Mouse (Mus musculus): Measurements from ENCODE around the gene 7530416G11Rik. TPM values are rescaled to one million over a fixed set of nuclear protein-coding genes. Genes with fewer than 3 reads are reported as not detected.

The 7530416G11Rik gene
- polyA plus RNA-seq, 1 experiment from 2014 or later: not detected

DNA sequence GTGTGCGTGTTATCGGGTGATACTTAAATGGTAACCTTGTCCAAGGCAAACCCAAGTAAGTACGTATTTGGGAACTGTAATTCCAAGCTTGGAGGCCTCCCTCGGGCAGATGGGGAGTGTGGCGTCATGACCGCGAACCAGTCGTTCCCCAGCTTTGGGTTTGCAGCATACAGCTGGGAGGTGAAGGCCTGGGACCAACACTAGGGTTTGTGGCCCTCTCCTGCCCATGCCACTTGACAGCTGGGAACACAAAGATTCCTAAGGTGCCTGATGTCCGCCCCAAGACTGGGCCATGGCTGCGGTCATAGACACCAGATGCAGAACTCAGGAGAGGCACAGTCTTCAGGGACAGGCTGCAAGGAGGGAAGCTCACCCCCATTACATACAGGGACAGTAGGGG is 2.8 kb downstream of the 7530416G11Rik start:
- DNase-seq (ENCODE audit: low spot score): no peak
- no peaks in the 10 kb centered on the region for H3K36me3 ChIP-seq (replicated peaks; ENCODE audit: control insufficient read depth, insufficient read depth, low read depth, low read length)
- no peaks in the 10 kb centered on the region for H3K27me3 ChIP-seq (ENCODE audit: control insufficient read depth, insufficient read depth, low read length)
- no peaks in the 10 kb centered on the region for H3K9me3 ChIP-seq (replicated peaks; ENCODE audit: control insufficient read depth, low read length)
- H3K4me3 ChIP-seq (ENCODE audit: low read depth, low read length): no peak overlapping the region
- 81% methylated on average over 10 of the region's 10 CpGs for WGBS
- H3K4me1 ChIP-seq (ENCODE audit: control insufficient read depth, insufficient read depth, low read length): peaks cover 4% of the 10 kb centered on the region; the same call in 1 of the 2 replicates
- H3K9ac ChIP-seq (replicated peaks; ENCODE audit: low read length): no peak overlapping the region
- H3K27ac ChIP-seq (replicated peaks; ENCODE audit: low read depth, low read length): no peak overlapping the region
- ATAC-seq (replicated peaks; ENCODE audit: insufficient number of reproducible peaks, low FRiP score, low TSS enrichment, low read depth): no peak
- no peak overlapping the region for H3K4me2 ChIP-seq (ENCODE audit: low read depth, low read length)

DNA sequence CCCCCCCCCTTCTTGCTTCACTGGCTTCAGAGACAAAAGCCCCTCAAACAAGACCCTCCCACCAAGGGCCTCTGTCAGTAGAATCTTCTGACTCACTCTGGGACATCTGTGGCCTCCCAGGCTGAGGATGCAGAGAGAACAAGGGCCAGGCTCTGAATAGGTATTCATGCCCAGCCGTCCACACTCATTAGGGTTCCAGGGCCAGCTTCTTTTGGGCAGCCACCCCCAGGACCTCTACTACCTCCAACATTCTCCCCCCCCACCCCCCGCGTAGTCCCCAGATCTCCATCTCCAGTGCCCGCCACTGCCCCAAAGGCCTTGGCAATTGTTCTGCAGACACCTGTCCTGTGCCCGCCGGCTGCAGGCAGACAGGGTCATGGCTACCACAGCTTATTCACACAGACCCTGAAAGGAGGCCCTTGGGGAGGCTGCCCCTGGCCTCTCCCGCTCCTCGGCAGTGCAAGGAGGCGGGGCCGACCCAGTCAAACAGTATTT is 5.0 kb downstream of the 7530416G11Rik start:
- Histone ChIP-seq H3K9me3 (replicated peaks; ENCODE audit: control insufficient read depth, low read length) (no peaks in the 10 kb centered on the region), H3K4me1 (ENCODE audit: control insufficient read depth, insufficient read depth, low read length) (peaks cover 6% of the 10 kb centered on the region; the same call in 1 of the 2 replicates), H3K4me3 (ENCODE audit: low read depth, low read length) (no peak overlapping the region), H3K27me3 (ENCODE audit: control insufficient read depth, insufficient read depth, low read length) (0 out of 2 replicates have a peak, but pooled peaks cover 3% of the 10 kb centered on the region), H3K4me2 (ENCODE audit: low read depth, low read length) (no peak overlapping the region), H3K36me3 (replicated peaks; ENCODE audit: control insufficient read depth, insufficient read depth, low read depth, low read length) (no peaks in the 10 kb centered on the region), H3K27ac (replicated peaks; ENCODE audit: low read depth, low read length) (no peak overlapping the region), H3K9ac (replicated peaks; ENCODE audit: low read length) (no peak overlapping the region)
- peak; percentile 43 for DNase-seq (ENCODE audit: low spot score)
- WGBS: 34% methylated on average over 10 of the region's 10 CpGs
- peak; percentile 80 for ATAC-seq (replicated peaks; ENCODE audit: insufficient number of reproducible peaks, low FRiP score, low TSS enrichment, low read depth)

- Histone ChIP-seq H3K4me2 (ENCODE audit: low read depth, low read length) (no peak overlapping the region), H3K4me3 (ENCODE audit: low read depth, low read length) (no peak overlapping the region), H3K36me3 (replicated peaks; ENCODE audit: control insufficient read depth, insufficient read depth, low read depth, low read length) (no peaks in the 10 kb centered on the region), H3K27me3 (ENCODE audit: control insufficient read depth, insufficient read depth, low read length) (0 out of 2 replicates have a peak, but pooled peaks cover 3% of the 10 kb centered on the region), H3K9ac (replicated peaks; ENCODE audit: low read length) (no peak overlapping the region), H3K27ac (replicated peaks; ENCODE audit: low read depth, low read length) (no peak overlapping the region), H3K4me1 (ENCODE audit: control insufficient read depth, insufficient read depth, low read length) (peaks cover 6% of the 10 kb centered on the region; the same call in 1 of the 2 replicates), H3K9me3 (replicated peaks; ENCODE audit: control insufficient read depth, low read length) (no peaks in the 10 kb centered on the region)
- WGBS: 73% methylated on average over 4 of the region's 4 CpGs
- no peak for DNase-seq (ENCODE audit: low spot score)
- ATAC-seq (replicated peaks; ENCODE audit: insufficient number of reproducible peaks, low FRiP score, low TSS enrichment, low read depth): peak; percentile 51; the same call in 1 of the 2 replicates
Observed at GRCm38 (mm10) chr15:85497548-85497947, 5.5 kb downstream of the 7530416G11Rik start.

- Histone ChIP-seq H3K4me1 (ENCODE audit: control insufficient read depth, insufficient read depth, low read length) (peaks cover 6% of the 10 kb centered on the region; the same call in 1 of the 2 replicates), H3K27ac (replicated peaks; ENCODE audit: low read depth, low read length) (no peak overlapping the region), H3K27me3 (ENCODE audit: control insufficient read depth, insufficient read depth, low read length) (0 out of 2 replicates have a peak, but pooled peaks cover 3% of the 10 kb centered on the region), H3K9me3 (replicated peaks; ENCODE audit: control insufficient read depth, low read length) (no peaks in the 10 kb centered on the region), H3K36me3 (replicated peaks; ENCODE audit: control insufficient read depth, insufficient read depth, low read depth, low read length) (no peaks in the 10 kb centered on the region), H3K4me2 (ENCODE audit: low read depth, low read length) (no peak overlapping the region), H3K4me3 (ENCODE audit: low read depth, low read length) (no peak overlapping the region), H3K9ac (replicated peaks; ENCODE audit: low read length) (no peak overlapping the region)
- DNase-seq (ENCODE audit: low spot score) (no peak), ATAC-seq (replicated peaks; ENCODE audit: insufficient number of reproducible peaks, low FRiP score, low TSS enrichment, low read depth) (no peak)
- WGBS: 8% methylated on average over 11 of the region's 11 CpGs
Observed at GRCm38 (mm10) chr15:85494163-85494621, 8.8 kb downstream of the 7530416G11Rik start.

DNA sequence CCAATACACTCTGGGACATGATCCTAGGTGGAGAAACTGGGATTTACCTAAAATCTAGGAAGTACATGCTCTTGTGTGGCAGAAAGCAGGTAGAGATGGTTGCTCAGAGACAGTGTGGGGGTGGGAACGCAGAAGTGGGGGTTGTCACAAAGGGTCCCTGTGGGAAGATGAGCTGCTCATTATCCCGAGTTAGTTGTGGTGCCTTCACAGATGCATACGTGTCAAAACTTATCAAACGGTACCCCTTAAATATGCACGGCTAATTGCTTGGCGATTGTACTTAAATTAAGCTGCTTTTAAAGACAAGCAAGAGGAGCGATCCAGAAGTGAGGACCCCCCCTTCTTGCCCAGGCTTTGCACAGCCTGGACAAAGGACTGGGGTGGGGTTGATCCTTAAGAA is 13.3 kb downstream of the 7530416G11Rik start:
- Histone ChIP-seq H3K4me2 (ENCODE audit: low read depth, low read length) (no peak overlapping the region), H3K4me1 (ENCODE audit: control insufficient read depth, insufficient read depth, low read length) (0 out of 2 replicates have a peak, but pooled peaks cover 2% of the 10 kb centered on the region)

GRCm38 (mm10) chr15:85488900-85489299 is 14.1 kb downstream of the 7530416G11Rik start:
- H3K27me3 ChIP-seq (ENCODE audit: control insufficient read depth, insufficient read depth, low read length): 0 out of 2 replicates have a peak, but pooled peaks cover 3% of the 10 kb centered on the region
- H3K4me1 ChIP-seq (ENCODE audit: control insufficient read depth, insufficient read depth, low read length): no peaks in the 10 kb centered on the region
- no peak overlapping the region for H3K27ac ChIP-seq (replicated peaks; ENCODE audit: low read depth, low read length)
- no peak overlapping the region for H3K4me3 ChIP-seq (ENCODE audit: low read depth, low read length)
- DNase-seq (ENCODE audit: low spot score) (no peak), ATAC-seq (replicated peaks; ENCODE audit: insufficient number of reproducible peaks, low FRiP score, low TSS enrichment, low read depth) (no peak)
- H3K9me3 ChIP-seq (replicated peaks; ENCODE audit: control insufficient read depth, low read length): no peaks in the 10 kb centered on the region
- H3K4me2 ChIP-seq (ENCODE audit: low read depth, low read length): no peak overlapping the region
- no peak overlapping the region for H3K9ac ChIP-seq (replicated peaks; ENCODE audit: low read length)
- 77% methylated on average over 10 of the region's 10 CpGs for WGBS
- no peaks in the 10 kb centered on the region for H3K36me3 ChIP-seq (replicated peaks; ENCODE audit: control insufficient read depth, insufficient read depth, low read depth, low read length)

More for the DNA sequence above, 13.3 kb downstream of the 7530416G11Rik start:
- WGBS: 76% methylated on average over 7 of the region's 7 CpGs
- DNase-seq (ENCODE audit: low spot score) (no peak), ATAC-seq (replicated peaks; ENCODE audit: insufficient number of reproducible peaks, low FRiP score, low TSS enrichment, low read depth) (no peak)
- H3K36me3 ChIP-seq (replicated peaks; ENCODE audit: control insufficient read depth, insufficient read depth, low read depth, low read length): no peaks in the 10 kb centered on the region
- no peak overlapping the region for H3K9ac ChIP-seq (replicated peaks; ENCODE audit: low read length)
- H3K9me3 ChIP-seq (replicated peaks; ENCODE audit: control insufficient read depth, low read length): no peaks in the 10 kb centered on the region
- no peak overlapping the region for H3K27ac ChIP-seq (replicated peaks; ENCODE audit: low read depth, low read length)
- 0 out of 2 replicates have a peak, but pooled peaks cover 3% of the 10 kb centered on the region for H3K27me3 ChIP-seq (ENCODE audit: control insufficient read depth, insufficient read depth, low read length)
- H3K4me3 ChIP-seq (ENCODE audit: low read depth, low read length): no peak overlapping the region

- no peak overlapping the region for H3K27ac ChIP-seq (replicated peaks; ENCODE audit: low read depth, low read length)
- no peaks in the 10 kb centered on the region for H3K9me3 ChIP-seq (replicated peaks; ENCODE audit: control insufficient read depth, low read length)
- H3K9ac ChIP-seq (replicated peaks; ENCODE audit: low read length): no peak overlapping the region
- no peaks in the 10 kb centered on the region for H3K27me3 ChIP-seq (ENCODE audit: control insufficient read depth, insufficient read depth, low read length)
- 27% methylated on average over 3 of the region's 3 CpGs for WGBS
- H3K4me2 ChIP-seq (ENCODE audit: low read depth, low read length): no peak overlapping the region
- no peaks in the 10 kb centered on the region; the same call in 1 of the 2 replicates for H3K4me1 ChIP-seq (ENCODE audit: control insufficient read depth, insufficient read depth, low read length)
- 0 out of 2 replicates have a peak, but pooled peaks have one; percentile 14 for ATAC-seq (replicated peaks; ENCODE audit: insufficient number of reproducible peaks, low FRiP score, low TSS enrichment, low read depth)
- no peaks in the 10 kb centered on the region for H3K36me3 ChIP-seq (replicated peaks; ENCODE audit: control insufficient read depth, insufficient read depth, low read depth, low read length)
- DNase-seq (ENCODE audit: low spot score): peak; percentile 34
- H3K4me3 ChIP-seq (ENCODE audit: low read depth, low read length): no peak overlapping the region
Observed at GRCm38 (mm10) chr15:85480630-85481029, 22.4 kb downstream of the 7530416G11Rik start.

GRCm38 (mm10) chr15:85479919-85480318 is 23.1 kb downstream of the 7530416G11Rik start:
- H3K27ac ChIP-seq (replicated peaks; ENCODE audit: low read depth, low read length): no peak overlapping the region
- no peaks in the 10 kb centered on the region for H3K9me3 ChIP-seq (replicated peaks; ENCODE audit: control insufficient read depth, low read length)
- no peak overlapping the region for H3K4me2 ChIP-seq (ENCODE audit: low read depth, low read length)
- H3K9ac ChIP-seq (replicated peaks; ENCODE audit: low read length): no peak overlapping the region
- 54% methylated on average over 5 of the region's 5 CpGs for WGBS
- no peak for DNase-seq (ENCODE audit: low spot score)
- ATAC-seq (replicated peaks; ENCODE audit: insufficient number of reproducible peaks, low FRiP score, low TSS enrichment, low read depth): no peak
- no peak overlapping the region for H3K4me3 ChIP-seq (ENCODE audit: low read depth, low read length)
- H3K27me3 ChIP-seq (ENCODE audit: control insufficient read depth, insufficient read depth, low read length): no peaks in the 10 kb centered on the region
- no peaks in the 10 kb centered on the region; the same call in 1 of the 2 replicates for H3K4me1 ChIP-seq (ENCODE audit: control insufficient read depth, insufficient read depth, low read length)
- no peaks in the 10 kb centered on the region for H3K36me3 ChIP-seq (replicated peaks; ENCODE audit: control insufficient read depth, insufficient read depth, low read depth, low read length)
